ENCODE assay signal across 10 mouse cellular contexts in the genomic region with DNA sequence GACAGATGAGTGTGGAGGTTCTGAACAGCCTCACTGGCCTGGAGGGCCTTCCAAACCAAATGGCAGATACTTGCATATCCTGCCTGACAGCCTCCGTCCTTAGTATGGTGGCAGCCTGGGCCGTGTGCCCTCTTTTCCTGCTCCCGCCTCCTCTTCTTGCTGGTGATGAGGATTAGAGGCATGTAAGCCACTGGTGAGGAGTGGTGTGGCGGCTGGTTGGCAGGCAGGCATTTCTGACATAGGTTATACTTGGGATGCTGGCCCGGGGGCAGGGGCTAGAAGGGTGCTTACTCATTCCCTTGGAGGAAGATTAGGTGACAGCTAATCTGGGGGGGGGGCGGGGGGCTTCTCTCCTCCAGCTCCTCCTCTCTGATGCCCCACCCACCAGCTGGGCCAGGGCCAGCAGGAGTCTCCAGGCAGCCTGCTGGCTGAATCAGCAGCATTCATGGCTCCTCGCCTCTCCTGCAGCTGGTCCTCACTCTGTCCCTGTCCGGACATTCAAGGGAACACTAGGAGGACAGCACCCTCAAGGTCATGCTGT. TPM values are rescaled to one million over a fixed set of nuclear protein-coding genes. Genes with fewer than 3 reads are reported as not detected.
DNase-seq lines count a peak whose midpoint lies in the region; ATAC-seq lines count a peak whose summit lies in the region.
"Had no signal": no experiment of that assay in that cellular context is flagged by ENCODE, and none has a peak within 500 bp of the region (broad histone marks: within the 10 kb centered on the region; RNA-seq: fewer than 3 reads in every experiment).

No protein-coding gene starts in this region.

- no peaks in the 10 kb centered on the region for H3K27me3 ChIP-seq in hindbrain, embryonic 13.5 days
- no peaks in the 10 kb centered on the region for H3K27me3 ChIP-seq in midbrain, embryonic 16.5 days (ENCODE audit: control insufficient read depth, insufficient read depth, low read depth, low read length)
- H3K27me3 ChIP-seq in kidney, embryonic 14.5 days (ENCODE audit: control insufficient read depth, insufficient read depth, low read length): peaks cover 28% of the 10 kb centered on the region
- peaks cover 64% of the 10 kb centered on the region for H3K27me3 ChIP-seq in heart, embryonic 12.5 days (replicated peaks)

- H3K27ac ChIP-seq in hindbrain, embryonic 13.5 days: 0 out of 2 replicates have a peak overlapping the region, but pooled peaks have one; percentile 45
- H3K27ac ChIP-seq in midbrain, embryonic 16.5 days (ENCODE audit: low read length): peak overlapping the region; percentile 25; the same call in 1 of the 2 replicates
- no peak overlapping the region for H3K27ac ChIP-seq in kidney, embryonic 14.5 days (ENCODE audit: low read depth, low read length)
- no peak overlapping the region for H3K27ac ChIP-seq in heart, embryonic 12.5 days (ENCODE audit: poor library complexity, severe bottlenecking)
- H3K27ac ChIP-seq: embryonic facial prominence, embryonic 12.5 days; stomach, embryonic 15.5 days had no signal

- H3K4me3 ChIP-seq in hindbrain, embryonic 13.5 days: peak overlapping the region; percentile 12
- H3K4me3 ChIP-seq in midbrain, embryonic 16.5 days (ENCODE audit: low read depth, low read length): peak overlapping the region; percentile 19
- H3K4me3 ChIP-seq in kidney, embryonic 14.5 days (ENCODE audit: low read length): no peak overlapping the region
- H3K4me3 ChIP-seq in heart, embryonic 12.5 days: no peak overlapping the region
- H3K4me3 ChIP-seq: embryonic facial prominence, embryonic 12.5 days; stomach, embryonic 15.5 days had no signal

- peak overlapping the region; percentile 56; the same call in 1 of the 2 replicates for H3K9ac ChIP-seq in hindbrain, embryonic 13.5 days
- peak overlapping the region; percentile 51 for H3K9ac ChIP-seq in midbrain, embryonic 16.5 days (ENCODE audit: low read depth, low read length)
- no peak overlapping the region for H3K9ac ChIP-seq in kidney, embryonic 14.5 days (ENCODE audit: low read depth, low read length)
- no peak overlapping the region for H3K9ac ChIP-seq in heart, embryonic 12.5 days
- H3K9ac ChIP-seq: embryonic facial prominence, embryonic 12.5 days; stomach, embryonic 15.5 days had no signal

- no peaks in the 10 kb centered on the region for H3K36me3 ChIP-seq in hindbrain, embryonic 13.5 days
- no peaks in the 10 kb centered on the region for H3K36me3 ChIP-seq in midbrain, embryonic 16.5 days (ENCODE audit: control insufficient read depth, insufficient read depth, low read length)
- no peaks in the 10 kb centered on the region for H3K36me3 ChIP-seq in kidney, embryonic 14.5 days (ENCODE audit: control insufficient read depth, insufficient read depth, low read length)
- no peaks in the 10 kb centered on the region for H3K36me3 ChIP-seq in heart, embryonic 12.5 days
- H3K36me3 ChIP-seq: embryonic facial prominence, embryonic 12.5 days; stomach, embryonic 15.5 days had no signal

- ATAC-seq in hindbrain, embryonic 13.5 days (ENCODE audit: low FRiP score): no peak; the same call in 1 of the 2 replicates
- no peak for ATAC-seq in midbrain, embryonic 16.5 days
- ATAC-seq in monocyte, adult 5-6 weeks (replicated peaks; ENCODE audit: insufficient number of reproducible peaks, low FRiP score, low TSS enrichment, poor library complexity, severe bottlenecking): no peak
- no peak for ATAC-seq in kidney, embryonic 14.5 days (ENCODE audit: low FRiP score, low TSS enrichment)
- no peak for ATAC-seq in heart, embryonic 12.5 days (ENCODE audit: insufficient number of reproducible peaks, low FRiP score)

- H3K4me1 ChIP-seq in hindbrain, embryonic 13.5 days (replicated peaks): peaks cover 70% of the 10 kb centered on the region
- H3K4me1 ChIP-seq in midbrain, embryonic 16.5 days (ENCODE audit: control insufficient read depth, insufficient read depth, low read length): peaks cover 49% of the 10 kb centered on the region
- no peaks in the 10 kb centered on the region for H3K4me1 ChIP-seq in kidney, embryonic 14.5 days (ENCODE audit: control insufficient read depth, insufficient read depth, low read length)
- H3K4me1 ChIP-seq in heart, embryonic 12.5 days (replicated peaks): peaks cover 14% of the 10 kb centered on the region
- H3K4me1 ChIP-seq: embryonic facial prominence, embryonic 12.5 days had no signal

- H3K4me2 ChIP-seq in hindbrain, embryonic 13.5 days: peak overlapping the region; percentile 46
- peak overlapping the region; percentile 46 for H3K4me2 ChIP-seq in midbrain, embryonic 16.5 days (ENCODE audit: low read length)
- H3K4me2 ChIP-seq in kidney, embryonic 14.5 days (replicated peaks; ENCODE audit: low read depth, low read length): no peak overlapping the region
- no peak overlapping the region for H3K4me2 ChIP-seq in heart, embryonic 12.5 days
- H3K4me2 ChIP-seq: embryonic facial prominence, embryonic 12.5 days; stomach, embryonic 15.5 days had no signal

- 18% methylated on average over 8 of the region's 8 CpGs for WGBS in hindbrain, embryonic 13.5 days
- WGBS in midbrain, embryonic 16.5 days: 14% methylated on average over 8 of the region's 8 CpGs
- 23% methylated on average over 8 of the region's 8 CpGs for WGBS in kidney, embryonic 14.5 days
- WGBS in heart, embryonic 12.5 days: 13% methylated on average over 8 of the region's 8 CpGs

- no peaks in the 10 kb centered on the region for H3K9me3 ChIP-seq in hindbrain, embryonic 13.5 days
- no peaks in the 10 kb centered on the region for H3K9me3 ChIP-seq in midbrain, embryonic 16.5 days (replicated peaks; ENCODE audit: control insufficient read depth, low read length, poor library complexity, severe bottlenecking)
- H3K9me3 ChIP-seq in kidney, embryonic 14.5 days (ENCODE audit: control insufficient read depth, low read length): no peaks in the 10 kb centered on the region
- no peaks in the 10 kb centered on the region for H3K9me3 ChIP-seq in heart, embryonic 12.5 days (replicated peaks)
- H3K9me3 ChIP-seq: embryonic facial prominence, embryonic 12.5 days; stomach, embryonic 15.5 days had no signal

- DNase-seq in brain, adult 2 months (ENCODE audit: low read depth, low spot score): peak; percentile 80
- DNase-seq in cerebellum, postnatal 10 days: peak; percentile 90 to 95
- DNase-seq in heart, adult 9 months (ENCODE audit: low spot score in 2 of 2): no peak

RNA-seq across cellular contexts. Expression of gene Apba2, which starts 3.3 kb away (rescaled TPM):
- polyA plus RNA-seq in hindbrain, embryonic 13.5 days (2015; fragmentation: Nextera tagmentation; extraction: Ambion mirVana): 152 and 154 TPM in 2 replicates
- 204 and 208 TPM in 2 replicates for polyA plus RNA-seq in midbrain, embryonic 16.5 days (2015; fragmentation: Nextera tagmentation; extraction: Ambion mirVana)
- not detected in 3 replicates for total RNA-seq in monocyte, adult 5-6 weeks (2017)
- polyA plus RNA-seq in kidney, embryonic 14.5 days (2014; fragmentation: Nextera tagmentation; extraction: Ambion mirVana): 2.6 and 2.8 TPM in 2 replicates
- 0.32 and 0.57 TPM in 2 replicates for polyA plus RNA-seq in heart, embryonic 12.5 days (2016; fragmentation: Nextera tagmentation; extraction: Ambion mirVana)

Comparison
In these comparisons a context has a peak if more than half of its experiments do, and no peak if none do; other contexts are left out.
1. DNase-seq: peak in brain, adult 2 months (single experiment) and cerebellum, postnatal 10 days (2 of 2); none in heart, adult 9 months (0 of 2).
2. H3K27ac ChIP-seq: peak in hindbrain, embryonic 13.5 days (single experiment) and midbrain, embryonic 16.5 days (single experiment); none in kidney, embryonic 14.5 days (single experiment) and heart, embryonic 12.5 days (single experiment).
3. H3K4me2 ChIP-seq: peak in hindbrain, embryonic 13.5 days (single experiment) and midbrain, embryonic 16.5 days (single experiment); none in kidney, embryonic 14.5 days (single experiment) and heart, embryonic 12.5 days (single experiment).
4. H3K4me3 ChIP-seq: peak in hindbrain, embryonic 13.5 days (single experiment) and midbrain, embryonic 16.5 days (single experiment); none in kidney, embryonic 14.5 days (single experiment) and heart, embryonic 12.5 days (single experiment).
5. H3K9ac ChIP-seq: peak in hindbrain, embryonic 13.5 days (single experiment) and midbrain, embryonic 16.5 days (single experiment); none in kidney, embryonic 14.5 days (single experiment) and heart, embryonic 12.5 days (single experiment).
6. RNA of gene Apba2, which starts 3.3 kb away (polyA plus RNA-seq): 204 to 208 TPM in midbrain, embryonic 16.5 days and 152 to 154 TPM in hindbrain, embryonic 13.5 days; 2.6 to 2.8 TPM in kidney, embryonic 14.5 days and 0.32 to 0.57 TPM in heart, embryonic 12.5 days; every median in the first group is over 10 times any median in the second.